Mouse (Mus musculus) liver, embryonic 14.5 days (tissue): Measurements from ENCODE around the gene Krt33a. TPM values are rescaled to one million over a fixed set of nuclear protein-coding genes. Genes with fewer than 3 reads are reported as not detected.

Source experiments
- ATAC-seq: fragments of 200-750 bp; cut with Nextera tagmentation; 2 replicates; pipeline ENCODE4 v1.8.0; 2017; ENCODE audit warnings: moderate number of reproducible peaks, mild to moderate bottlenecking, moderate library complexity; ENCODE audit not compliant: insufficient read depth
- DNase-seq, 3 experiments: peaks; one replicate each; pipeline ENCODE4 v3.0.0-alpha.2; 2012 to 2013; ENCODE audit warnings: low read depth in 3 of 3, low spot score in 3 of 3
- H3K27ac ChIP-seq: fragments of 300-500 bp; sonication (generic); 2 replicates; pipeline ENCODE4 v1.5.1; 2014; ENCODE audit warnings: moderate library complexity, mild to moderate bottlenecking, control low read depth, inconsistent platforms
- H3K27me3 ChIP-seq: fragments of 300-500 bp; sonication (generic); 2 replicates; pipeline ENCODE4 v1.6.1; 2014; ENCODE audit warnings: mild to moderate bottlenecking, low read length, moderate library complexity; ENCODE audit not compliant: control insufficient read depth, insufficient read depth
- H3K36me3 ChIP-seq: fragments of 300-500 bp; sonication (generic); replicated peaks from 2 replicates; pipeline ENCODE4 v1.6.1; 2014; ENCODE audit warnings: low read depth; ENCODE audit not compliant: control insufficient read depth, insufficient read depth
- H3K4me1 ChIP-seq, 2 experiments: fragments of 200-500 bp in 1 of 2; fragments of 300-500 bp in 1 of 2; sonication (generic) in 1 of 2; replicated peaks; 2 replicates each; pipeline ENCODE4 v1.6.1; 2012 to 2014; ENCODE audit warnings: antibody characterized with exemption in 1 of 2, inconsistent platforms in 1 of 2, low read length in 1 of 2; ENCODE audit not compliant: control insufficient read depth in 2 of 2, insufficient read depth in 2 of 2
- H3K4me2 ChIP-seq: fragments of 300-500 bp; sonication (generic); 2 replicates; pipeline ENCODE4 v1.6.1; 2014; ENCODE audit warnings: low read depth, mild to moderate bottlenecking, control low read depth, moderate library complexity
- H3K4me3 ChIP-seq, 2 experiments: fragments of 200-500 bp in 1 of 2; fragments of 300-500 bp in 1 of 2; sonication (generic) in 1 of 2; 2 replicates each; pipeline ENCODE4 v1.5.1; 2012 to 2014; ENCODE audit warnings: low read depth in 2 of 2, low read length in 2 of 2, mild to moderate bottlenecking in 2 of 2, control low read depth in 1 of 2, inconsistent platforms in 1 of 2, moderate library complexity in 1 of 2; ENCODE audit not compliant: insufficient read depth in 1 of 2
- H3K9ac ChIP-seq: fragments of 300-500 bp; sonication (generic); replicated peaks from 2 replicates; pipeline ENCODE4 v1.6.1; 2014; ENCODE audit warnings: mild to moderate bottlenecking, control low read depth, moderate library complexity
- H3K9me3 ChIP-seq: fragments of 300-500 bp; sonication (generic); 2 replicates; pipeline ENCODE4 v1.6.1; 2016; ENCODE audit warnings: low read length, mixed read lengths; ENCODE audit not compliant: control insufficient read depth
- CTCF ChIP-seq: IDR thresholded peaks from 2 replicates; pipeline ENCODE4 v1.5.1; 2016; ENCODE audit warnings: antibody characterized with exemption, low read depth, control low read depth
- EP300 ChIP-seq: IDR thresholded peaks from 2 replicates; pipeline ENCODE4 v1.6.1; 2016; ENCODE audit warnings: antibody characterized with exemption, low read depth
- WGBS: fragments of 180-500 bp; shearing (Covaris S2); extraction: QIAGEN DNeasy Blood & Tissue Kit; methylation state at CpG from one replicate; pipeline ENCODE4 v1.1.7; 2014; ENCODE audit not compliant: insufficient replicate concordance; 5-methylcytosine and 5-hydroxymethylcytosine counted together
- polyA plus RNA-seq, 2 experiments: library from polyadenylated mRNA; depleted of rRNA in 1 of 2; stranded (reverse) in 1 of 2; unstranded in 1 of 2; fragments of >200 nt; fragmentation: Nextera tagmentation in 1 of 2; extraction: Ambion mirVana in 1 of 2; gene quantifications; 2 replicates each; pipeline versions ENCODE4 v1.2.1 to v1.2.3; 2012 to 2014

Gene Krt33a
- not detected in 2 replicates for polyA plus RNA-seq (2012; rRNA removed)
- polyA plus RNA-seq (2014; fragmentation: Nextera tagmentation; extraction: Ambion mirVana): not detected in 2 replicates

DNA sequence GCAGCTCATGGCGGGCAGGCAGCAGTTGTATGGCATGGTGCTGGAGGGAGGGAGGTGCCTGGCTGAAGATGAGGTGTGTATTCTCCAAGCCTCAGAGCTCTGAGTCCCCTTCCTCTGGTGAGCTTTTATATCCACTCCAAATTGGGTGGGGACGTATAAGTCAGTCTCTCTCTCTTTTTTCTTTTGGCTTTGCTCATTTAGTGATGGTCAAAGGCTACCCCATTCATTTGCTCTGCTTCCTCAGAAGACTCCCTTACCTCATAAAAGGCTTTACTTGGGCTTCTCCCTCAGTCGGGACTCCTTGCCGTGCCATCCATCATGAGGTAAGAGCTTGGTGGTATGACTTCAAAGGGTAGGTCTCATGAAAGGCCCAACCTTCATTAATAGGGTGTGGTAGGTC, at the start of gene Krt33a:
Krt33a (minus strand) TSS at position 101 of the 400 bp plus-strand sequence.
- TF ChIP-seq EP300 (no peak), CTCF (no peak)
- Histone ChIP-seq H3K9ac (no peak within 1 kb of the TSS), H3K4me1 (no peaks in the 10 kb centered on the region), H3K4me3 (no peak within 1 kb of the TSS), H3K36me3 (no peaks in the 10 kb centered on the region), H3K27ac (no peak within 1 kb of the TSS), H3K9me3 (no peaks in the 10 kb centered on the region), H3K4me2 (no peak within 1 kb of the TSS), H3K27me3 (no peaks in the 10 kb centered on the region)
- no peak for DNase-seq
- 60% methylated on average over 4 of the region's 4 CpGs for WGBS
- ATAC-seq: no peak

DNA sequence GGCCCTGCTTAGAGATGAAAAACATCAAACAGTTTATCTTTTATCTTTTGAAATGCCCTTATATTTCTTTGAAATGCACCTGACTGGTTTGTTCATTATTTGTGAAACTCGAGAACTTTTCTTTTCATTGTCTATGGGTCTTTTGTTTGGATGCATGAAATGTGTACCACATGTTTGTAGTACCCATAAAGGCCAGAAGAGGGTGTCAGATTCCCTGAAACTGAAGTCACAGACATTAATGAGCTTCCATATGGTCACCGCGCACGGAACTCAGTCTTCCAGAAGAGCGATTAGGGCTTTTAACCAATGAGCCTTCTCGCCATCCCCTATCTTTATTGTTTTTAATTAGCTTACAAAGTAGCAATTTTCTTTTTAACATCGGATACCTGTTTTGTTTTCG, 42.9 kb upstream of the Krt33a start:
- Histone ChIP-seq H3K9ac (no peak overlapping the region), H3K4me1 (no peaks in the 10 kb centered on the region), H3K36me3 (no peaks in the 10 kb centered on the region), H3K27me3 (no peaks in the 10 kb centered on the region), H3K4me3 (no peak overlapping the region), H3K4me2 (no peak overlapping the region), H3K9me3 (no peaks in the 10 kb centered on the region), H3K27ac (no peak overlapping the region)
- no peak for TF ChIP-seq CTCF
- WGBS: 68% methylated on average over 8 of the region's 8 CpGs
- DNase-seq (no peak), ATAC-seq (no peak)

DNA sequence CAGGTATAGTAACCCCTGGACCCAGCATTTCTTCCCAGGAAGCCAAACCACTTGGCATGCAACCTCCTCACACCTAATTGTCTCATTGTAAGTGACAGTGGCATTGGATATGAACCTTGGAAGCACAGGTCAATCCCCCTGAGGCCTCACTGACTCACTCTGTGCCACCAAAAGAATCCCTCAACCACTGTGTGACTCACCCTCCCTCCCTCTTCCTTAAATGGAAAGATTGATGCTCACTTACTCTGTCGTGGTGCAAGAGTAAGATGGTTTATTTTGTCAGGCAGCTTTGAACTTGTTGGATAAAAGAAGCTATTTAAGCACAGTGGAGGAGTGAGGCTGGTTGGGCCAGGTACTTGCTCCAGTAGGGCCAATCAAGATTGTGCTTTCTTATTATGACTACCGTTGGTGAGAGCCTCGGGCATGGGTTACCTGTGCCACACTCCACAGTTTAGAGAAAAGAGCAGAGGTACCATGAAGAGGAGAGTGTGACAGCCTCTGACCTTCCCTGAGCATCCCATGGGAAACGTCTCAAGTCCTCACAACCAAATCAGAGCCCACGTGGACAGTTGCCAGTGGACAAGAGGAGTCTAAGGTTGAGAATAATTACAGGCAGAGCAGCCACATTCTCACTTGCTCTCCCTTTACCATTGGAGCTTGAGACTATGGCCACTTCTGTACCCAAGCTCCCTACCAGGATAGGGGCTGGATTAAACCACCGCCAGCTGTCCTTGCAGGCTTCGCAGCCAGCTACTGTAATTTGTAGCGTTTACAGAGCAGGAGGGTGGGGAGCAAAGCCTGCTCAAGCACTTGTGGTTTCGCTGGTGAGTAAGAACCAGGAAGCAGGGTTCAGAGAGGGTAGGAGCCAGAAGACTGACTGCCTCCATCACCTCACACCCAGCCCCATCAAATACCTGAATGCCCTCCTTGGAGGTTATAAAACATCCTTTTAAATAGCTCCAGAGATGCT, 40.0 kb upstream of the Krt33a start:
- TF ChIP-seq CTCF (no peak), EP300 (no peak)
- Histone ChIP-seq H3K27me3 (no peaks in the 10 kb centered on the region), H3K36me3 (no peaks in the 10 kb centered on the region), H3K27ac (no peak overlapping the region), H3K4me1 (no peaks in the 10 kb centered on the region), H3K9me3 (no peaks in the 10 kb centered on the region), H3K9ac (no peak overlapping the region), H3K4me2 (no peak overlapping the region), H3K4me3 (no peak overlapping the region)
- ATAC-seq (no peak), DNase-seq (no peak)
- WGBS: 45% methylated on average over 9 of the region's 9 CpGs

GRCm38 (mm10) chr11:100050451-100050850, 34.4 kb upstream of the Krt33a start, which contains the start of gene Krt31:
Gene Krt31 (minus strand): TSS chr11:100050551.
- no peak within 1 kb of the TSS for H3K4me3 ChIP-seq
- no peaks in the 10 kb centered on the region for H3K4me1 ChIP-seq
- H3K4me2 ChIP-seq: no peak within 1 kb of the TSS
- H3K9ac ChIP-seq: no peak within 1 kb of the TSS
- ATAC-seq (no peak), DNase-seq (no peak)
- no peaks in the 10 kb centered on the region for H3K36me3 ChIP-seq
- no peaks in the 10 kb centered on the region for H3K27me3 ChIP-seq
- H3K27ac ChIP-seq: no peak within 1 kb of the TSS
- no peaks in the 10 kb centered on the region for H3K9me3 ChIP-seq
- TF ChIP-seq EP300 (no peak), CTCF (no peak)
- 61% methylated on average over 3 of the region's 3 CpGs for WGBS

DNA sequence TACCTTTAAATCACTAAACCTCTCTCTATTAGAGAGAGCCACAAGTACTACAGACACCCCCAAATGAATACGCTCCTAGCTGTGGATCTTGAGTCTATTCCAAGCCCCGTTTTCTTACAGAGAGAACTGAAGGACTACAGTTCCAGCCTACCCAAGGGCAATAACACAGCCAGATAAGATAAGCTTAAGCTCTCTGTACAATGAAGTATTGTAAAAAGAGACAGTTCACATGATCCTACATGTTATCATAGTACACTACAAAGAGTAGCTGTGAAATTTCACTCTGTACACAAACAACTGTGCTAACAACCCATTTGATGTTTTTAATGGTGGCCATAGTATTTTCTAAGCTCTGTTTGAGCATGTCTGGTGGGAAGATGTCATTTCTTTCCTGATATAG, 31.2 kb upstream of the Krt33a start:
- DNase-seq: no peak
- no peaks in the 10 kb centered on the region for H3K36me3 ChIP-seq
- ATAC-seq: no peak
- H3K4me3 ChIP-seq: no peak overlapping the region
- H3K9ac ChIP-seq: no peak overlapping the region
- H3K9me3 ChIP-seq: no peaks in the 10 kb centered on the region
- 66% methylated on average over 2 of the region's 2 CpGs for WGBS
- H3K4me2 ChIP-seq: no peak overlapping the region
- no peaks in the 10 kb centered on the region for H3K27me3 ChIP-seq
- no peaks in the 10 kb centered on the region for H3K4me1 ChIP-seq
- no peak for TF ChIP-seq CTCF
- no peak for TF ChIP-seq EP300
- no peak overlapping the region for H3K27ac ChIP-seq
